Mouse (Mus musculus): ENCODE data around the gene Prmt2. TPM values are rescaled to one million over a fixed set of nuclear protein-coding genes. Genes with fewer than 3 reads are reported as not detected.
A peak's percentile ranks its signal among the peaks of the same experiment; 100 is the strongest.

Prmt2 gene
- polyA plus RNA-seq (2012; rRNA removed) = 21.8 and 26.0 TPM in 2 replicates

GRCm38 (mm10) chr10:76237341-76238225 lies at the start of gene Prmt2:
Prmt2 (minus strand) TSS chr10:76237865.
- under 1% methylated on average over 47 of the region's 47 CpGs for WGBS

GRCm38 (mm10) chr10:76278541-76279097 lies 41.0 kb upstream of the Prmt2 start:
- WGBS = 73% methylated on average over 5 of the region's 5 CpGs
- no peak for DNase-seq (ENCODE audit: low read depth, low spot score)

More at GRCm38 (mm10) chr10:76237341-76238225, at the start of gene Prmt2:
- peak; percentile 90 for DNase-seq (ENCODE audit: low read depth, low spot score)

DNA sequence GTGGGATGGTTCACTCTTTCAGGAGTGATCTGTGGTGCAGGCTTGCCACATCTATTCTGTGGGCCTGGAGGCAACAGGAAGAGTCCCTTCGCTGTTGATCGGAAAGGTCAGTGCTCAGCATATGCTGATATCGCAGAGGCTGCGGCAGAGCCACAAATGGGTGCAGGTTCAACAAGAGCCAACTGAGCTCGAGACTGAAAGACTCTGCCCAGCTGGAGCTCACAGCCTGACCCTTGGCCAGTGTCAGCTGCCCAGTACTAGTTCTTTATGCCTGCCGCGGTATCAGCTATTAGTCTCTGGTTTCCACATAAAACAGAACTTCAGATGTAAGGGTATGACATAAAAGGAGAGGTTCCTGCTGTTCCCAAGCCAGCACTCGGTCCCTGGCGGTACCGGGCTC lies 37.6 kb upstream of the Prmt2 start:
- DNase-seq (ENCODE audit: low read depth, low spot score) = no peak
- WGBS = 90% methylated on average over 10 of the region's 10 CpGs

DNA sequence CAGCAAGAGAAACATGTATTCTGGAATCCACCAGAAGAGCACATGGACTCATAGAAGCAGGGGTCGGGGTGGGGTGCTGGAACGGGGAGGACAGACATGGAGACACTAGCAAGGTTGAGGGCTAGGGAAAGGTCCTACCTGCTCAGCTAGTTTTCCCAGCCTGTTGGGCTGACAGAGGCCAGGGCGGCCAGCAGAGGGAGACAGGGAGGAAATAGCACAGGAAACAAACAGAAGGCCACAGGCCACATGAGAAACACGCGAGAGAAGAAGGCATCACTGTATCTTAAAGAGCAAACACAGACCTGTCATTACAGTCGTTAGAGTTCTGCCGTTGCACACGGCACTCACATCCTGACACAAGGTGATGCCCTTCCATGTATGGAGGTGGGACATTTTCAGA lies 33.6 kb upstream of the Prmt2 start:
- DNase-seq (ENCODE audit: low read depth, low spot score) = no peak
- 27% methylated on average over 8 of the region's 8 CpGs for WGBS

DNA sequence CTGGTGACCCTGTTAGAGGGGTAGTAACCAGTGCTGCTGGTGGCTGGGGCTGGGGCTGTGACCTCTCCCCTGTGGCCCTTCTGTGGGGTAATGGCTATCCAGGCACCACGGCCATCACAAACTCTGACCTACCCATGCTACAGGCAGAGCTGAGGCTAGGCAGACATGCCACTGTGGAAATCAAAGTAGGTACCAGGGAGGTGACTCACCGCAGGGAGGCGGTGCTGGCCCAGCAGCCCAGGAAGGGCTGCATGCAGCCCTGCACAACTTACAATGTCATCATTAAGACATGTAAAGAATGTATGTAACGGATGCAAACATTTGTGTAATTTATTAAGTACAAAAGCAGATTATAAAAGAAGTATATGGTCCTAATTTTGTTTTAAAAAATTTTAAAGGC lies 24.8 kb upstream of the Prmt2 start:
- DNase-seq (ENCODE audit: low read depth, low spot score) = no peak
- 80% methylated on average over 4 of the region's 4 CpGs for WGBS

DNA sequence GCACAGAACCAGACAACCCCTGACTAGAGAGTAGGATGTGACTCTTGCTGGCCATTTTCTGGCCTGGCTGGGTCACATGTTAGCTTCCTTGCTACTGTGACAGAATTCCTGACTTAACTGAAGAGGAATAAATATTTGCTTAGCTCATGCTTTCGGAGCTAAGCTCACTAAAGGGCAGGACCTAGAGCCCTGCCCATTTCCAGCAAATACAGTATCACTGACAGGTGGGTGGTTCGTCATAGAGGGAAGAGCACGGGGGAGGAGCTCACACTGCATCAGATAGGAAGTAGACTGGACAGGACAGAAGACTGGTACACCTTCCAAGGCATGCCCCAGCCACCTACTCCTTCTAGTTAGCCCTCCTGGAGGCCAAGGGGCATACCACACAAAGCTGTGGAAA lies 23.8 kb upstream of the Prmt2 start:
- WGBS = 29% methylated on average over 3 of the region's 3 CpGs
- no peak for DNase-seq (ENCODE audit: low read depth, low spot score)

- no peak for DNase-seq (ENCODE audit: low read depth, low spot score)
- 56% methylated on average over 11 of the region's 11 CpGs for WGBS
These were observed 22.8 kb upstream of the Prmt2 start for GRCm38 (mm10) chr10:76260358-76261059.

DNA sequence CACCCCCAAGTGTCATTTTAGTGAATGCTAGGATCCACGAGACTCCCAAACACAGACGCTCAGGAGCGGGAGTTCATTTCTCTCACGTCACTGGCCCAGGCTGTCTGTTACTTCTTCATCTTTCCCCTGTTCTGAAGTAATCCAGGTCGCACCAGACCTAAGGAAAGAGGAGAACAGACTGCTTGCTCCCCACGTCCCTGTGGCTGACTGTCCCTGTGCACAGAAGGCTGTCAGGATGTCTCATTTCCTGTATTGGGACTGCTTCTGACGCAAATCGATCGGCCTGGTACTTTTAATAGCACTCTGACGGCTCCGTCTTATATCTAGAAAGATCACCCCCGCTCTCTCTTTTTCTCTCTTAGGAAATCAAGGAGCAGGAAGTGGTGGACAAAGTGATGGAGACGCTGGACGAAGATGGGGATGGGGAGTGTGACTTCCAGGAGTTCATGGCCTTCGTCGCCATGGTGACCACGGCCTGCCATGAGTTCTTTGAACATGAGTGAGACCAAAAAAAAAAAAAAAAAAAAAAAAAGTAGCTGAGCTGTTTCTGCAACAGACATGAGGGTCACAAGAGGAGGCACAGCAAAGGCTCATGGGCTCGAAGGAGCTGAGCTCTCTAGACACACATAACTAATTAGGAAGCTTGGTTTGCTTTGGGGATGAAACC lies 22.0 kb upstream of the Prmt2 start:
- 87% methylated on average over 18 of the region's 18 CpGs for WGBS
- no peak for DNase-seq (ENCODE audit: low read depth, low spot score)

GRCm38 (mm10) chr10:76257719-76258390 lies 20.2 kb upstream of the Prmt2 start:
- peak; percentile 69 for DNase-seq (ENCODE audit: low read depth, low spot score)
- WGBS = 41% methylated on average over 12 of the region's 12 CpGs

GRCm38 (mm10) chr10:76257231-76257630 lies 19.6 kb upstream of the Prmt2 start:
- 91% methylated on average over 7 of the region's 7 CpGs for WGBS
- DNase-seq (ENCODE audit: low read depth, low spot score) = no peak

GRCm38 (mm10) chr10:76255617-76256016 lies 18.0 kb upstream of the Prmt2 start:
- 65% methylated on average over 6 of the region's 6 CpGs for WGBS
- no peak for DNase-seq (ENCODE audit: low read depth, low spot score)

- WGBS = 10% methylated on average over 4 of the region's 4 CpGs
- no peak for DNase-seq (ENCODE audit: low read depth, low spot score)
These were observed 15.9 kb upstream of the Prmt2 start, which contains the start of gene S100b for GRCm38 (mm10) chr10:76253536-76253935. S100b (plus strand) TSS chr10:76253853.

DNA sequence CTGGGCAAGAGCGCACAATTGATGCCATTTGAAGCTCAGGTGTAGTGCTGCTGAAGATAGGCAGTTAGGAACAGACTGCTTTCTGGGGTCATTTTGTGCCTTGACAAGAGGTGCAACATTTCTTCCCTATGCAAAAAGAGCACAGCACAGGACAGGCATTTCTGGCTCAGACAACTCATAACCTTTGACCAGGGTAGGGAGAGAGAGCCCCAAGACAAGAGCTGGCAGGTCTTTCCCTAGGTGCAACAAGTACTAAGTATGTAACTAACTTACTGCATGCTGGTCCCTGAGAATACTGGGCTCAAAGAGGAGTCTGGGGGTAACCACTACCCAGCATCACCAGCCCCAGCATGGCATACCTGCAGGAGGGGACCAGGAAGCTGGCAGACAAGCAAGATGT lies 15.4 kb upstream of the Prmt2 start:
- 100% methylated on average over 1 of the region's 1 CpGs for WGBS

DNA sequence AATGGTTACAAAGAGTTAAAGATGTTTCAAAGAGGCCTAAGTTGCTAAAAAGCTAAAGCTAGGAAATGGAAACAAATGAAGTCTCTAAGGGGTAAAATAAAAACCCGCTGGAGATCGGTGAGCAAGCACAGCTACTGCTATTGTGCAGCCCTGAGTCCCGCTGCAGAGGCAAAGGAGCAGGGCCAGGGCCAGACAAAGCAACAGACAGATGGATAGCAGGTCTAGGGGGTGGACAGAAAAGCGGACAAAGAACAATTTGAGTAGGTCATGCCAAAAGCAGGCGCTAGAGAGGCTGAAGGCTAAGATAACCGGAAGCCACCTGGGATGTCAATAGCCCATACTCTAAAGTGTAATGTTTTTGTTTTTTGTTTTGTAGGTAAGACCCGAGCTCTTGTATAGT lies 13.2 kb upstream of the Prmt2 start:
- WGBS = 85% methylated on average over 7 of the region's 7 CpGs
- DNase-seq (ENCODE audit: low read depth, low spot score) = no peak

More for the DNA sequence above, 15.4 kb upstream of the Prmt2 start:
- no peak for DNase-seq (ENCODE audit: low read depth, low spot score)

DNA sequence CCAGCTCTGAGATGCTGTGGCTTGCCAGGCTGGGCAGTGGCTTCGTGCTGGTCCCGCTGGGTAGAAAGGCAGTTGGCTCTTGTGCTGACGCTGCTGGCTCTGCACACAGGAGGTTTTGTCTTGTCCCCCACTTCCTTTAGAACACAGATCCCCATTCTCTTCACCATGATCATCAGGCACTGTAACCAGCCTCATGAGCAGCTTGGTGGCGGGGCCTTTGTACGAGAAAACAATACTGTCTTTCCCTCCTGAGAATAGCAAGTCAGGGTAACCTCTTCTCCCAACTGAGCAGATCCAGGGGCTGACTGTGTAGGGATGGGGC lies 10.9 kb upstream of the Prmt2 start:
- DNase-seq (ENCODE audit: low read depth, low spot score) = no peak
- WGBS = 89% methylated on average over 5 of the region's 5 CpGs

- 52% methylated on average over 21 of the region's 21 CpGs for WGBS
- DNase-seq (ENCODE audit: low read depth, low spot score) = no peak
These were observed 10.4 kb upstream of the Prmt2 start for GRCm38 (mm10) chr10:76247960-76248646.

- WGBS = 42% methylated on average over 4 of the region's 4 CpGs
- no peak for DNase-seq (ENCODE audit: low read depth, low spot score)
These were observed 8.9 kb upstream of the Prmt2 start for GRCm38 (mm10) chr10:76246601-76247000.

DNA sequence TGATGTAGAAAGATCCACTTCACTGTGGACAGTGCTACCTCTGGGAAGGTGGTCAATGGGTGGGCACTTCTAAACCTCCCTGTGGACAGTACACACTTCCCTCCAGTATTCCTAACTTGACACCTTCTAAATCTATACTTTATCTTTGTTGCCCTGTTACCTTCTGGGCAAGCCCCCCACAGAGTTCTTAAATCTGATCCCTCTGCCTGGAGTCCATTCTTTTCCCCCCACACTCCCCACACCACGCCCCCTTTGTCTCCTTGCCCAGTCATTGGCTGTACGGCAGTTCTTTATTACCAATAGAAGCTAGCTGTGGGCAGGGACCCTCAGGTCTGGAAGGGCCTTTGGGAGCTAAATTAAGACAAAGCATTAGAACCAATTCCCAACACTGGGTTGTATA lies 7.4 kb upstream of the Prmt2 start:
- 79% methylated on average over 2 of the region's 2 CpGs for WGBS
- no peak for DNase-seq (ENCODE audit: low read depth, low spot score)

GRCm38 (mm10) chr10:76239401-76239800 lies 1.7 kb upstream of the Prmt2 start:
- 76% methylated on average over 4 of the region's 4 CpGs for WGBS
- DNase-seq (ENCODE audit: low read depth, low spot score) = no peak
